Mouse (Mus musculus) retina, postnatal 7 days (tissue): ENCODE results near the gene Fat2.

ENCODE experiments used
- DNase-seq: peaks from one replicate; pipeline ENCODE4 v3.0.0-alpha.2; 2012; ENCODE audit warnings: low read depth, low spot score

Fat2 gene

DNA sequence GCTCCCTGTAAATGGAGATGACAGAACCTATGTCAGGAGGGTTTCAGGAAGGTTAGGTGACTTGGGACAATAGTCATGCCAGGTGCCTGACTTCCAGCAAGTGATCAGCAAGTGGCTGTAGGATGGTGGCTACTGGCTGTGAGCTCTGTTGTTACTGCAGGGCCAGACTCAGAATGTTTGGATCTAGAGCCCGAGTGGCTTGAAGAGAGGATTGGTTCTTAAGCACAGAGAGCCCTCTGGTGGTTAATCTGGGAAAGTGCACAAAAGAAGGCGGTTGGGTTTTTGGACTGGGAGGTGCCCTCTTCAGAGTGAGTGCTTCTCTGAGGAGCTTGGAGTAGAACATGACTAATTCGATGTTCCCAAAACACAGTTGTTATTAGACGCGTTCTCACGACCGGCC is 95.8 kb downstream of the Fat2 start:
- peak; percentile 32 for DNase-seq

GRCm38 (mm10) chr11:55239496-55239895 is 96.9 kb downstream of the Fat2 start:
- no peak for DNase-seq

GRCm38 (mm10) chr11:55236815-55237214 is 99.5 kb downstream of the Fat2 start:
- no peak for DNase-seq

DNA sequence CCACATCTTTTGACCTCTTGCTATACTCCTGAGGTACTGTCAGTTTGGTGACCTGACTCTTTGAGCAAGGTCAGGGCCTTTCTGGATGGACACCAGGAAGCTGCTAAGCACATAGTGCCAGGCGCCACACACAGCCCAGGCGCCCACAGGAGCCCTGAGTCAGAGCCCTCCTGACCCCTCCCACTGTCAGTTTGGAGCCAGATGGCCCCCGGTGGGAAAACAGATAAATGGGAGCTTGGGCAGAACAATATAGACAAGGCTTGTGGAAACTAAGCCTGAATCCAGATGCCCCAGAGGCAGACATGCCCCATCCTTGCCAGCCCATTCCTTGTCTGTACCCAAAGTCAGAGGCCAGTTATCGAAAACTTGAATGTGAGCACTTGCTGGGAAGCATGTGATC is 101.6 kb downstream of the Fat2 start:
- DNase-seq: no peak

DNA sequence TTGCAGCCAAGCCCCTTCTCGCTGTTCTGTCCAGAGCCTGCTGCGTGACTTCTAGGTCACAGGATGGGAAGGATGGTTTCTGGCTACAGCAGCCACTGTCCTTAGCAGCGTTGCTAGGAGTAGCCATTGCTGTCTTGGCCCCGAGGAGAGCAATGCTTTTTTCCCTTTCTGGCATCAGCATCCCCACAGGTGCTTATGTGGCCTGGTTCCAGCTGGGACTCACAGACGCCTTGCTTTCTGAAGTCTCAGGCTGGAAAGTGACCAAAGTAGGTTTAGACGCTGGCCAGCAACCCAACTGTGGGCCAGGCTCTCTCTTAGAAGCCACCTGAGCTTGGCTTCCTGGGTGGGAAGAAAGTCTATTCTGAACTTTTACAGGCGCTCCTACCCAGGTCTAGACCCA is 102.1 kb downstream of the Fat2 start:
- no peak for DNase-seq

DNA sequence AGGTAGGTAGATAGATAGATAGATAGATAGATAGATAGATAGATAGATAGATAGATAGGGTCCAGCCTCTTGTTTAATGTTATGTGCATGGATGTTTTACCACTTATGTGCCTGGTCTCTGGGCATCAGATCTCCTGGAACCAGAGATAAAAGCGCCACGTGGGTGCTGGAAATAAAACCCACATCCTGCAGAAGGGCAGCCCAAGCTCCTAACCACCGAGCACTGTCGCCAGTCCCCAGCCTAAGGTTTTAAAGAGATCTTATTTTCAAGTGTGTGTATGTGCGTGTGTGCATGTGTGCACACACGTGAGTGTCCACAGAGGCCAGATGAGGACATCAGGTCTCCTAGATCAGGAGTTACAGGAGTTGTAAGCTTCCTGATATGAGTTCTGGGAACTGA is 105.3 kb downstream of the Fat2 start:
- no peak for DNase-seq

DNA sequence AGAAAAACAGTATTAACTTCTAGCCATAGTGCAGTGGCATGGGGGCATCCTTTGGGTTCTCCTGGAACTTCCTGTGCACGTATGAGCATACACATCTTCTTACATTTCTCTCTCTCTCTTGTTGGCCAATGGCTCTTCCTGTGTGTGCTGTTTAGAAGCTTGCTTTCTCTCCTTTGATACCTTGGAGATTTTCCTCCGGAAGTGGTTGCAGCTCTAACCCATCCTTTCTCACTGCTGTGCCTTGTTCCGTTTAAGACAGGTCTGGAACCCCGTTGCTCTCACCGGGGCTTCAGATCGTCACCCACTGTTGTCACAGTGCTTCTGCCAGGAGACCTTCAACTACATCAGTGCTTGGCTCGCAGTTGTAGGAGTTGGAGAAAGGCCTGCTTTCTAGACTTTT is 115.1 kb downstream of the Fat2 start:
- DNase-seq: no peak

DNA sequence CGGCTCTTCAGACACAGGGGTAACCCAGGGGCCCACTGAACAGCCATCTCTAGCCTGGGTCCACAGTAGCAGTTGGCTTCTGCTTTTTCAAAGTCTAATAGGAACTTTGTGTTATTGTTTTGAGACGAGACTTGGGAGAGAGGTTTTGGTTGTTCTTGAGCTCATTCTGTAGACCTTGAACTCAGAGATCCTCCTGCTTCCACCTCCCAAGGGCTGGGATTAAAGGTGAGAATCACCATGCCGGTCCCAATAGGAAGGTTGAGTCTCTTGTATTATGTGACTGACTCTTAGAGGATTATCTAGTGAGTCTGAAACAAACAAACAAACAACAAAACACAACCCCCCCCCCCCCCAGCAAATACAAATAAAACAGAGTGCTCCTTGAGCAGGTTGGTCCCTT is 117.9 kb downstream of the Fat2 start:
- no peak for DNase-seq

DNA sequence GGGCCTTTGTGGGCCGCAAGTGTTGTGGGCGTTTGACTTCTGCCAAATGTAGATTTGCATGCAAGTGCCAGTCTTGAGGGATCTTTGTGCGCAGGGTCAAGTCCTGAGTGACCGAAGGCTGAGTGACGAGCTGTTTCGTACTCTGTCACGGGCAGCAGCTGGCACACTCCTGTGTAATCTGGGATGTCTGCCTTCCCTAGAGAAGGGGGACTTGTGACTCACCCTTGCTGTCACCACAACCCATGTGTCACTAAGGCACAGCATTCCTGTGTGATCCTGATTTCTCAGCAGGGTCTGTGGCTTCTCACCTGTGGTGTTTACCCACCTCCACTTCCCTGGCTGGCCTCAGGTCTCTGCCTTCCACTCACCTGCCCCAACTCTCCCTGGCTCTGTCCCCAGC is 118.5 kb downstream of the Fat2 start:
- no peak for DNase-seq

- DNase-seq: no peak
Observed at GRCm38 (mm10) chr11:55217418-55217817, 118.9 kb downstream of the Fat2 start.

DNA sequence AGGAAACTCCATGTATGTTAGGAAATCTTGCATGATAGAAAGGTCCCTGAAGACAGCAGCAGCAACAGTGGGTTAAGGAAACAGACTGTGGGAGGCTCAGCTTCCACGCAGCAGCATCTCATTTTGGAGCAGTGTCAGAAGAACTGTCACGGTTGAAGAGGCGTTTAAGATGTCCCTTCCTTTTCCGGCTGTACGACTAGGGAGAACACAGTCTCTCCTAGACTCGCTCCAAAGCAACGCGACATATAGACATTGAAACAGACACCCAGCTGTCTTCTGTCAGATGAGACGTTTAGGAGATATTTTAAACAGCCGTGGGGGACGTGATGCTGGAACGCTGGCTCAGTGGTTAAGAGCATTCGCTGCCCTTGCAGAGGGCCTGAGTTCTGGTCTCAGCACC is 119.5 kb downstream of the Fat2 start:
- DNase-seq: no peak

- DNase-seq: no peak
Observed at GRCm38 (mm10) chr11:55216061-55216460, 120.3 kb downstream of the Fat2 start.

GRCm38 (mm10) chr11:55214978-55215377 is 121.4 kb downstream of the Fat2 start:
- no peak for DNase-seq

- DNase-seq: no peak
Observed at GRCm38 (mm10) chr11:55214161-55214560, 122.2 kb downstream of the Fat2 start.

- DNase-seq: no peak
Observed at GRCm38 (mm10) chr11:55213518-55213917, 122.8 kb downstream of the Fat2 start.

- no peak for DNase-seq
Observed at GRCm38 (mm10) chr11:55209626-55210353, 126.6 kb downstream of the Fat2 start.

DNA sequence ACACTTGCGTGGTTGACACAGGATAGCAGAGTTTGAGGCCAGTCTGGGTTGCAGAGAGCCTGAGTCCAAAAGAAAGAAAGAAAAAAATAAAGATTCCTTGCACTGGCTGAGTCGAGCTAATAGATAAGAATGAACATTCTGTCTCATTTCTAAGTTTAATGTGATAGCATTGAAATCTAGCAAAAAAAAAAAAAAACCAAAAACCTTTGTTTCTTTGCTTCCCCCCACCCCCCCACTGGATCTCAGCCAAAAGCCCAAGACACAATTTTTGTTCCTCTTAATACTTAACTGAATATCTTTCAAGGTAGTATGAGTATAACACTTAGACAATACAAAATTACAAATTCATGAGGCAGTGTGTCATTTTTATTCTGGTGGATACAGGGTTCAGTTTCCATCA is 127.3 kb downstream of the Fat2 start:
- DNase-seq: no peak

DNA sequence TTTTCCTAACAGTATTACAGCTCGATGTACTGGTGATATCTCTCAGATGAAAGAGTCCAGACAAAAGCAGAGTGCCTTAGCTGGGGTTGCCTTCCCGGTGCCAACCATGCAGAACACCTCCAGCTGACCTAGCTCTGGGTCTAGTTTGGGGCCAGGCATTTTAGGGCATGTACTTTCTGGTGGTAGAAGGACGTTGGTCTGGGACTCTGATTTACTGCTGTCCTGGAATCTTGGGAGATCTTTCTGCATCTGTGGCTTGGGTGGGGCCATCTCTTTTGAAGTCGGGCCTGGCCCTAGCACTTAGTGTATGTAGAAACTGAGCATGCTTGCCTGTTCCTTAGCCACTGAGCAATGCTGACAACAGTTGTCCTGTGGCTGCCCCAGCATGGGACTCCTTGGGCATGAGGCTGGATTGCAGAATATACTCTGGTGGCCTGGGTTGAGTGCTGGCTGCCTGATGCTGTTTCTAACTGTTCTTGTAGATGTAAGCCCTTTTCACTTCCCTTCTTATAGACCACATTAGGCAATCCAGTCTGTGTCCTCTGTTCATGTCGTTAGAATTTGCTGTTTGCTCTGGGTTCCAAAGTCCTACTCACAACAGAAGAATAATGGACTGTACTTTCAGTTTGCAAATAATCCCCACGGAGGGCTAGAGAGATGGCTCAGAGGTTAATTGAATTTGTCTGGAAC is 128.2 kb downstream of the Fat2 start:
- no peak for DNase-seq

- DNase-seq: no peak
Observed at GRCm38 (mm10) chr11:55204602-55205001, 131.8 kb downstream of the Fat2 start.

- peak; percentile 91 for DNase-seq
Observed at GRCm38 (mm10) chr11:55204159-55204596, 132.2 kb downstream of the Fat2 start, which contains the start of gene Slc36a1. Slc36a1 (plus strand) TSS chr11:55204350.
